Mouse (Mus musculus) testis, adult 2 months (tissue): ENCODE data around the gene Dnajc2.

Experiments used
- CTCF ChIP-seq: fragments of 200-500 bp; IDR thresholded peaks from 2 replicates; pipeline ENCODE4 v1.5.1; 2012; ENCODE audit warnings: low read depth, mild to moderate bottlenecking, inconsistent platforms, low read length, moderate library complexity; ENCODE audit not compliant: control insufficient read depth, insufficient read depth, insufficient replicate concordance
- POLR2A ChIP-seq: fragments of 200-500 bp; IDR thresholded peaks from 2 replicates; pipeline ENCODE4 v1.6.1; 2012; ENCODE audit warnings: low read depth, mild to moderate bottlenecking, inconsistent platforms, low read length, moderate library complexity; ENCODE audit not compliant: control insufficient read depth

- TF ChIP-seq CTCF (no peak), POLR2A (no peak)
These were observed 8.6 kb downstream of the Dnajc2 start for GRCm38 (mm10) chr5:21776491-21776890.
